Mouse (Mus musculus): Measurements from ENCODE around the gene Lgals3bp. TPM values are rescaled to one million over a fixed set of nuclear protein-coding genes. Genes with fewer than 3 reads are reported as not detected.

The Lgals3bp gene
- total and polyA plus RNA-seq, 3 experiments: 3.0 to 18.3 TPM; not detected in 1

GRCm38 (mm10) chr11:118375881-118376280, 26.0 kb downstream of the Lgals3bp start:
- peaks cover 0 to 3% of the 10 kb centered on the region in 2 experiments; a peak in 2 of 4 replicates for H3K27me3 ChIP-seq (ENCODE audit: control insufficient read depth in 1 of 2, insufficient read depth in 2 of 2, low read length in 2 of 2)
- no peak overlapping the region for H3K9ac ChIP-seq (ENCODE audit: control insufficient read depth, low read depth, low read length, poor library complexity, severe bottlenecking)
- no peak for DNase-seq (ENCODE audit: low read depth, low spot score)
- 0 out of 4 replicates have a peak, but pooled peaks cover 0 to 2% of the 10 kb centered on the region in 2 experiments for H3K4me1 ChIP-seq (ENCODE audit: control insufficient read depth in 1 of 2, insufficient read depth in 2 of 2, low read length in 2 of 2)
- no peak overlapping the region for H3K4me3 ChIP-seq (ENCODE audit: control insufficient read depth in 1 of 2, insufficient read depth in 1 of 2, low read depth in 2 of 2, low read length in 2 of 2)
- no peaks in the 10 kb centered on the region for H3K9me3 ChIP-seq (replicated peaks; ENCODE audit: insufficient read depth, low read length)
- no peak overlapping the region for H3K27ac ChIP-seq (ENCODE audit: control insufficient read depth, low read depth, low read length)
- no peak for TF ChIP-seq NELFE (IDR thresholded peaks at IDR 0.05; ENCODE audit: low read depth, low read length)
- no peak for TF ChIP-seq ELF1 (IDR thresholded peaks at IDR 0.05; ENCODE audit: low read depth, low read length)
- no peaks in the 10 kb centered on the region for H3K79me2 ChIP-seq (ENCODE audit: control insufficient read depth, insufficient read depth, low read length, poor library complexity)
- H3K36me3 ChIP-seq (ENCODE audit: control insufficient read depth in 1 of 2, insufficient read depth in 2 of 2, low read length in 2 of 2): no peaks in the 10 kb centered on the region

- H3K4me1 ChIP-seq (ENCODE audit: control insufficient read depth in 1 of 2, insufficient read depth in 2 of 2, low read length in 2 of 2): 0 out of 4 replicates have a peak, but pooled peaks cover 0 to 2% of the 10 kb centered on the region in 2 experiments
- no peak for TF ChIP-seq ZKSCAN1 (IDR thresholded peaks at IDR 0.05; ENCODE audit: low read depth, low read length)
- TF ChIP-seq POLR2AphosphoS5 (IDR thresholded peaks at IDR 0.05; ENCODE audit: borderline replicate concordance, low read depth, low read length): no peak
- TF ChIP-seq CHD2 (IDR thresholded peaks at IDR 0.05; ENCODE audit: low read length): no peak
- no peak for TF ChIP-seq E2F4 (IDR thresholded peaks at IDR 0.05; ENCODE audit: borderline replicate concordance, low read depth, low read length)
- TF ChIP-seq JUND (IDR thresholded peaks at IDR 0.05; ENCODE audit: low read depth, low read length): no peak
- no peak for TF ChIP-seq MYC (IDR thresholded peaks at IDR 0.05; ENCODE audit: low read depth, low read length)
- TF ChIP-seq POLR2AphosphoS2 (IDR thresholded peaks at IDR 0.05; ENCODE audit: low read length): no peak
- no peak for TF ChIP-seq RAD21 (IDR thresholded peaks at IDR 0.05; ENCODE audit: low read depth, low read length)
- TF ChIP-seq MAX (IDR thresholded peaks at IDR 0.05; ENCODE audit: low read length): no peak
- TF ChIP-seq ZC3H11A (IDR thresholded peaks at IDR 0.05; ENCODE audit: low read depth, low read length): no peak
- no peak for TF ChIP-seq NELFE (IDR thresholded peaks at IDR 0.05; ENCODE audit: low read depth, low read length)
- no peak for TF ChIP-seq MEF2A (IDR thresholded peaks at IDR 0.05; ENCODE audit: extremely low read depth, insufficient replicate concordance, low read depth, low read length, poor library complexity, severe bottlenecking)
- no peak for TF ChIP-seq MAZ (IDR thresholded peaks at IDR 0.05; ENCODE audit: low read depth, low read length)
- no peak for TF ChIP-seq SMC3 (IDR thresholded peaks at IDR 0.05; ENCODE audit: low read depth, low read length)
- no peak for TF ChIP-seq ZNF384 (IDR thresholded peaks at IDR 0.05; ENCODE audit: low read depth, low read length)
- no peak for TF ChIP-seq ELF1 (IDR thresholded peaks at IDR 0.05; ENCODE audit: low read depth, low read length)
- no peak for TF ChIP-seq GABPA (IDR thresholded peaks at IDR 0.05; ENCODE audit: low read depth, low read length)
Observed at GRCm38 (mm10) chr11:118375461-118375860, 26.4 kb downstream of the Lgals3bp start.

More at GRCm38 (mm10) chr11:118375461-118375860, 26.4 kb downstream of the Lgals3bp start:
- no peak for DNase-seq (ENCODE audit: low read depth, low spot score)
- H3K9ac ChIP-seq (ENCODE audit: control insufficient read depth, low read depth, low read length, poor library complexity, severe bottlenecking): no peak overlapping the region
- no peak overlapping the region for H3K27ac ChIP-seq (ENCODE audit: control insufficient read depth, low read depth, low read length)
- no peak overlapping the region for H3K4me3 ChIP-seq (ENCODE audit: control insufficient read depth in 1 of 2, insufficient read depth in 1 of 2, low read depth in 2 of 2, low read length in 2 of 2)
- H3K9me3 ChIP-seq (replicated peaks; ENCODE audit: insufficient read depth, low read length): no peaks in the 10 kb centered on the region
- no peaks in the 10 kb centered on the region for H3K79me2 ChIP-seq (ENCODE audit: control insufficient read depth, insufficient read depth, low read length, poor library complexity)
- H3K27me3 ChIP-seq (ENCODE audit: control insufficient read depth in 1 of 2, insufficient read depth in 2 of 2, low read length in 2 of 2): peaks cover 0 to 3% of the 10 kb centered on the region in 2 experiments; a peak in 2 of 4 replicates
- no peaks in the 10 kb centered on the region for H3K36me3 ChIP-seq (ENCODE audit: control insufficient read depth in 1 of 2, insufficient read depth in 2 of 2, low read length in 2 of 2)

Measured in MEL (cell line).